ENCODE assay signal across 24 mouse cellular contexts in genomic region chr14:103233640-103234593, GRCm38 (mm10).
A peak's percentile ranks its signal among the peaks of the same experiment; 100 is the strongest.
DNase-seq lines count a peak whose midpoint lies in the region; ATAC-seq and TF ChIP-seq lines count a peak whose summit lies in the region.
"Had no signal": no experiment of that assay in that cellular context is flagged by ENCODE, and none has a peak within 500 bp of the region (broad histone marks: within the 10 kb centered on the region; RNA-seq: fewer than 3 reads in every experiment).

No protein-coding gene starts in this region.

- no peak for TF ChIP-seq CTCF in CH12.LX (conservative IDR thresholded peaks at IDR 0.05 in 1 of 2, IDR thresholded peaks at IDR 0.05 in 1 of 2; ENCODE audit: low read depth in 2 of 2, low read length in 2 of 2)
- TF ChIP-seq CTCF in heart, adult 2 months (IDR thresholded peaks at IDR 0.05) = no peak

- TF ChIP-seq EP300 in CH12.LX (IDR thresholded peaks at IDR 0.05; ENCODE audit: low read length) = peak; percentile 45; the same call in 1 of the 2 replicates
- TF ChIP-seq EP300 in heart, adult 2 months (IDR thresholded peaks at IDR 0.05; ENCODE audit: insufficient read depth, low read depth, low read length) = no peak

- WGBS in hindbrain, embryonic 11.5 days = 60% methylated on average over 12 of the region's 12 CpGs
- 54% methylated on average over 12 of the region's 12 CpGs for WGBS in hindbrain, embryonic 16.5 days
- WGBS in forebrain, embryonic 14.5 days = 36% methylated on average over 12 of the region's 12 CpGs
- WGBS in heart, adult 2 months = 67% methylated on average over 12 of the region's 12 CpGs

- no peak for TF ChIP-seq RAD21 in CH12.LX (IDR thresholded peaks at IDR 0.05; ENCODE audit: low read depth, low read length)

- intact Hi-C loops in heart, adult 2 months (cut with DNase I) = no loop called here

- ATAC-seq in hindbrain, embryonic 11.5 days (ENCODE audit: low FRiP score) = peak; percentile 40; the same call in 1 of the 2 replicates
- no peak for ATAC-seq in hindbrain, embryonic 16.5 days
- ATAC-seq in forebrain, embryonic 14.5 days = peak; percentile 48; the same call in 1 of the 2 replicates
- ATAC-seq: activated CD4-positive, CD25-positive, alpha-beta regulatory T cell, adult 4 months; CD4-positive, CD25-positive, alpha-beta regulatory T cell, adult 4 months; intestine, embryonic 15.5 days; Patski had no signal

- no peaks in the 10 kb centered on the region for H3K4me1 ChIP-seq in hindbrain, embryonic 11.5 days (replicated peaks; ENCODE audit: control insufficient read depth, insufficient read depth, low read length)
- H3K4me1 ChIP-seq in hindbrain, embryonic 16.5 days (ENCODE audit: control insufficient read depth, insufficient read depth, low read depth, low read length) = no peaks in the 10 kb centered on the region
- peaks cover 3 to 19% of the 10 kb centered on the region in 2 experiments for H3K4me1 ChIP-seq in CH12.LX (ENCODE audit: control insufficient read depth in 1 of 2, insufficient read depth in 2 of 2)
- no peaks in the 10 kb centered on the region for H3K4me1 ChIP-seq in forebrain, embryonic 14.5 days (ENCODE audit: control insufficient read depth, insufficient read depth, low read length)
- H3K4me1 ChIP-seq in heart, adult 2 months (ENCODE audit: control insufficient read depth, insufficient read depth, low read length) = no peaks in the 10 kb centered on the region
- H3K4me1 ChIP-seq: embryonic facial prominence, embryonic 10.5 days; heart, embryonic 10.5 days; hindbrain, embryonic 13.5 days; intestine, embryonic 15.5 days had no signal

- no peak for TF ChIP-seq POLR2A in CH12.LX (IDR thresholded peaks at IDR 0.05; ENCODE audit: low read depth, low read length)
- TF ChIP-seq POLR2A in heart, adult 2 months (IDR thresholded peaks at IDR 0.05; ENCODE audit: insufficient read depth, low read depth, low read length) = no peak

- in situ Hi-C loops in CH12.LX (cut with MboI; ENCODE audit: low pct_ligation_motif_present, low pct_unique_long_range_greater_than_20kb, low sequenced_read_pairs) = no loop called here

- dilution Hi-C loops in CH12.LX (cut with MboI; ENCODE audit: extremely low pct_ligation_motif_present, extremely low pct_unique_long_range_greater_than_20kb, low sequenced_read_pairs) = no loop called here

- H3K9ac ChIP-seq in hindbrain, embryonic 11.5 days (ENCODE audit: low read depth, low read length) = no peak overlapping the region
- H3K9ac ChIP-seq in hindbrain, embryonic 16.5 days (ENCODE audit: low read depth, low read length) = no peak overlapping the region
- peak overlapping the region; percentile 48 for H3K9ac ChIP-seq in CH12.LX (ENCODE audit: insufficient read depth, low read depth)
- H3K9ac ChIP-seq in forebrain, embryonic 14.5 days (ENCODE audit: low read length) = no peak overlapping the region
- H3K9ac ChIP-seq in heart, adult 2 months (ENCODE audit: low read depth, low read length) = no peak overlapping the region
- H3K9ac ChIP-seq: hindbrain, embryonic 13.5 days; intestine, embryonic 15.5 days had no signal

- no peak overlapping the region for H3K27ac ChIP-seq in hindbrain, embryonic 11.5 days (ENCODE audit: low read depth, low read length)
- H3K27ac ChIP-seq in hindbrain, embryonic 16.5 days (ENCODE audit: low read depth, low read length) = no peak overlapping the region
- peak overlapping the region; percentile 94 for H3K27ac ChIP-seq in CH12.LX (ENCODE audit: insufficient read depth, low read depth)
- H3K27ac ChIP-seq in forebrain, embryonic 14.5 days (ENCODE audit: low read depth, low read length) = no peak overlapping the region
- no peak overlapping the region for H3K27ac ChIP-seq in heart, adult 2 months
- H3K27ac ChIP-seq: embryonic facial prominence, embryonic 10.5 days; heart, embryonic 10.5 days; hindbrain, embryonic 13.5 days; intestine, embryonic 15.5 days had no signal

- no peaks in the 10 kb centered on the region for H3K27me3 ChIP-seq in hindbrain, embryonic 11.5 days (ENCODE audit: control insufficient read depth, insufficient read depth, low read length)
- no peaks in the 10 kb centered on the region for H3K27me3 ChIP-seq in hindbrain, embryonic 16.5 days (replicated peaks; ENCODE audit: control insufficient read depth, insufficient read depth, low read length)
- H3K27me3 ChIP-seq in CH12.LX (replicated peaks) = no peaks in the 10 kb centered on the region
- H3K27me3 ChIP-seq in forebrain, embryonic 14.5 days (replicated peaks; ENCODE audit: control insufficient read depth, insufficient read depth, low read length) = no peaks in the 10 kb centered on the region
- no peaks in the 10 kb centered on the region for H3K27me3 ChIP-seq in heart, adult 2 months (ENCODE audit: control insufficient read depth, insufficient read depth, low read length)
- H3K27me3 ChIP-seq: hindbrain, embryonic 13.5 days; intestine, embryonic 15.5 days; Patski had no signal

- no peak for DNase-seq in hindbrain, embryonic 11.5 days (ENCODE audit: low spot score)
- DNase-seq in A20 (ENCODE audit: low read depth, low spot score) (peak; percentile 74), CH12.LX (ENCODE audit: extremely low read depth) (peak; percentile 54)
- peak; percentile 24 for DNase-seq in forebrain, embryonic 14.5 days (ENCODE audit: low spot score)
- no peak for DNase-seq in cerebellum, adult 11-12 months
- no peak for DNase-seq in heart, adult 2 months
- DNase-seq: adrenal gland, postnatal 25 days; B cell, adult 2 months; cerebellum, adult 11 months; cerebellum, adult 9-10 months; cerebellum, postnatal 36 days; gastrocnemius, postnatal 36 days; heart, adult 11 months; heart, postnatal 10 days; heart, postnatal 4 days; kidney, adult 18-20 months had no signal

- H3K4me2 ChIP-seq in hindbrain, embryonic 11.5 days (replicated peaks; ENCODE audit: low read depth, low read length) = no peak overlapping the region
- H3K4me2 ChIP-seq in hindbrain, embryonic 16.5 days (ENCODE audit: low read length) = no peak overlapping the region
- peak overlapping the region; percentile 90 for H3K4me2 ChIP-seq in CH12.LX (ENCODE audit: insufficient read depth, low read depth, poor library complexity, severe bottlenecking)
- H3K4me2 ChIP-seq in forebrain, embryonic 14.5 days (ENCODE audit: low read length) = no peak overlapping the region
- H3K4me2 ChIP-seq: hindbrain, embryonic 13.5 days; intestine, embryonic 15.5 days had no signal

- no peaks in the 10 kb centered on the region for H3K79me2 ChIP-seq in CH12.LX (replicated peaks; ENCODE audit: control insufficient read depth, extremely low read depth, insufficient read depth, poor library complexity, severe bottlenecking)
- H3K79me2 ChIP-seq in heart, adult 2 months (replicated peaks; ENCODE audit: control insufficient read depth, insufficient read depth, low read length) = no peaks in the 10 kb centered on the region

- H3K9me3 ChIP-seq in hindbrain, embryonic 11.5 days (ENCODE audit: control insufficient read depth, low read length) = no peaks in the 10 kb centered on the region
- no peaks in the 10 kb centered on the region for H3K9me3 ChIP-seq in hindbrain, embryonic 16.5 days (ENCODE audit: control insufficient read depth, low read length)
- H3K9me3 ChIP-seq in CH12.LX (replicated peaks; ENCODE audit: low read length) = no peaks in the 10 kb centered on the region
- H3K9me3 ChIP-seq in forebrain, embryonic 14.5 days (replicated peaks; ENCODE audit: control insufficient read depth, low read length) = no peaks in the 10 kb centered on the region
- H3K9me3 ChIP-seq: embryonic facial prominence, embryonic 10.5 days; heart, embryonic 10.5 days; hindbrain, embryonic 13.5 days; intestine, embryonic 15.5 days had no signal

- H3K36me3 ChIP-seq in hindbrain, embryonic 11.5 days (ENCODE audit: control insufficient read depth, insufficient read depth, low read length) = no peaks in the 10 kb centered on the region
- H3K36me3 ChIP-seq in hindbrain, embryonic 16.5 days (ENCODE audit: control insufficient read depth, insufficient read depth, low read length) = peaks cover 4% of the 10 kb centered on the region; the same call in 1 of the 2 replicates
- H3K36me3 ChIP-seq in CH12.LX (replicated peaks in 1 of 2; ENCODE audit: control insufficient read depth in 1 of 2, insufficient read depth in 1 of 2, low read length in 1 of 2) = peaks cover 14 to 18% of the 10 kb centered on the region in 2 experiments
- peaks cover 10% of the 10 kb centered on the region for H3K36me3 ChIP-seq in forebrain, embryonic 14.5 days (ENCODE audit: control insufficient read depth, insufficient read depth, low read length)
- H3K36me3 ChIP-seq in heart, adult 2 months (ENCODE audit: control insufficient read depth, insufficient read depth, low read length) = no peaks in the 10 kb centered on the region; the same call in 1 of the 2 replicates
- H3K36me3 ChIP-seq: intestine, embryonic 15.5 days had no signal

- H3K4me3 ChIP-seq in hindbrain, embryonic 11.5 days (ENCODE audit: low read depth, low read length) = no peak overlapping the region
- H3K4me3 ChIP-seq in hindbrain, embryonic 16.5 days (ENCODE audit: low read length) = no peak overlapping the region
- H3K4me3 ChIP-seq in CH12.LX (replicated peaks in 1 of 3; ENCODE audit: low read depth in 2 of 3, low read length in 2 of 3, poor library complexity in 1 of 3) = no peak overlapping the region
- H3K4me3 ChIP-seq in forebrain, embryonic 14.5 days (ENCODE audit: low read depth, low read length) = no peak overlapping the region
- H3K4me3 ChIP-seq in heart, adult 2 months = no peak overlapping the region
- H3K4me3 ChIP-seq: embryonic facial prominence, embryonic 10.5 days; heart, embryonic 10.5 days; hindbrain, embryonic 13.5 days; intestine, embryonic 15.5 days had no signal

TF ChIP-seq in CH12.LX, 34 proteins besides CTCF, POLR2A, EP300 and RAD21 (continues in another document):
- TF ChIP-seq TCF12 (IDR thresholded peaks at IDR 0.05; ENCODE audit: low read depth, low read length) (peak; percentile 21; the same call in 1 of the 2 replicates), MEF2A (IDR thresholded peaks at IDR 0.05; ENCODE audit: borderline replicate concordance, low read depth, low read length) (peak; percentile 42; the same call in 1 of the 2 replicates), SIN3A (IDR thresholded peaks at IDR 0.05; ENCODE audit: low read length) (no peak), IRF4 (IDR thresholded peaks at IDR 0.05; ENCODE audit: low read depth, low read length) (peak; percentile 71), ZMIZ1 (IDR thresholded peaks at IDR 0.05; ENCODE audit: low read depth, low read length) (no peak), NRF1 (IDR thresholded peaks at IDR 0.05; ENCODE audit: low read depth, low read length) (no peak), USF2 (conservative IDR thresholded peaks at IDR 0.05; ENCODE audit: low read depth, low read length) (no peak), CHD1 (IDR thresholded peaks at IDR 0.05; ENCODE audit: low read depth, low read length) (peak; percentile 89), ZC3H11A (IDR thresholded peaks at IDR 0.05; ENCODE audit: low read depth, low read length) (no peak), NELFE (IDR thresholded peaks at IDR 0.05; ENCODE audit: low read depth, low read length) (no peak), CHD2 (IDR thresholded peaks at IDR 0.05; ENCODE audit: low read length) (no peak), BHLHE40 (IDR thresholded peaks at IDR 0.05; ENCODE audit: low read depth, low read length) (no peak), JUND (conservative IDR thresholded peaks at IDR 0.05; ENCODE audit: low read depth, low read length) (no peak), ZKSCAN1 (IDR thresholded peaks at IDR 0.05; ENCODE audit: borderline replicate concordance, low read depth, low read length) (no peak)

Comparison
In these comparisons a context has a peak if more than half of its experiments do, and no peak if none do; other contexts are left out.
1. DNase-seq: peak in A20 (single experiment), CH12.LX (single experiment) and forebrain, embryonic 14.5 days (single experiment); none in hindbrain, embryonic 11.5 days (single experiment), cerebellum, adult 11-12 months (single experiment) and heart, adult 2 months (0 of 2).